Comparison of ENCODE assay signal across 22 mouse cellular contexts in genomic region chr10:20167467-20167866, GRCm38 (mm10). TPM values are rescaled to one million over a fixed set of nuclear protein-coding genes. Genes with fewer than 3 reads are reported as not detected.
DNase-seq lines count a peak whose midpoint lies in the region; ATAC-seq and TF ChIP-seq lines count a peak whose summit lies in the region.
"Had no signal": no experiment of that assay in that cellular context is flagged by ENCODE, and none has a peak within 500 bp of the region (broad histone marks: within the 10 kb centered on the region; RNA-seq: fewer than 3 reads in every experiment).

No protein-coding gene starts in this region.

- H3K9ac ChIP-seq in lung, postnatal 0 days (replicated peaks; ENCODE audit: low read depth), result no peak overlapping the region
- H3K9ac ChIP-seq in liver, embryonic 16.5 days (ENCODE audit: low read depth, low read length), result no peak overlapping the region
- H3K9ac ChIP-seq: embryonic facial prominence, embryonic 12.5 days; heart, embryonic 13.5 days; hindbrain, embryonic 13.5 days; midbrain, embryonic 15.5 days had no signal

- no peak overlapping the region for H3K4me2 ChIP-seq in lung, postnatal 0 days (replicated peaks; ENCODE audit: low read depth, low read length)
- no peak overlapping the region for H3K4me2 ChIP-seq in liver, embryonic 16.5 days (ENCODE audit: low read depth, low read length)
- H3K4me2 ChIP-seq: embryonic facial prominence, embryonic 12.5 days; heart, embryonic 13.5 days; hindbrain, embryonic 13.5 days; midbrain, embryonic 15.5 days had no signal

- TF ChIP-seq POLR2A in lung, adult 2 months (IDR thresholded peaks at IDR 0.05; ENCODE audit: borderline replicate concordance, extremely low read depth, low read depth, low read length), result no peak

- H3K27ac ChIP-seq in lung, postnatal 0 days (ENCODE audit: low read length), result no peak overlapping the region
- H3K27ac ChIP-seq in liver, embryonic 16.5 days (ENCODE audit: low read length), result 0 out of 2 replicates have a peak overlapping the region, but pooled peaks have one; percentile 46
- H3K27ac ChIP-seq: embryonic facial prominence, embryonic 12.5 days; heart, adult 2 months; heart, embryonic 13.5 days; hindbrain, embryonic 13.5 days; midbrain, embryonic 15.5 days had no signal

- no peak for TF ChIP-seq CTCF in lung, postnatal 0 days (IDR thresholded peaks at IDR 0.05)
- no peak for TF ChIP-seq CTCF in lung, adult 2 months (IDR thresholded peaks at IDR 0.05; ENCODE audit: insufficient read depth, low read length)

- TF ChIP-seq EP300 in lung, postnatal 0 days (IDR thresholded peaks at IDR 0.05), result no peak

- no peaks in the 10 kb centered on the region for H3K27me3 ChIP-seq in lung, postnatal 0 days (replicated peaks; ENCODE audit: insufficient read depth, low read length)
- no peaks in the 10 kb centered on the region for H3K27me3 ChIP-seq in liver, embryonic 16.5 days (ENCODE audit: control insufficient read depth, insufficient read depth, low read depth, low read length)
- H3K27me3 ChIP-seq: embryonic facial prominence, embryonic 12.5 days had no signal

- ATAC-seq in lung, postnatal 0 days, result no peak
- ATAC-seq in liver, embryonic 16.5 days (ENCODE audit: low read depth), result peak; percentile 62
- ATAC-seq: CD4-positive, CD25-positive, alpha-beta regulatory T cell, adult 4 months; forebrain, embryonic 14.5 days; midbrain, embryonic 15.5 days had no signal

- peaks cover 2% of the 10 kb centered on the region; the same call in 1 of the 2 replicates for H3K4me1 ChIP-seq in lung, postnatal 0 days (ENCODE audit: insufficient read depth, low read depth, low read length)
- H3K4me1 ChIP-seq in lung, adult 2 months (ENCODE audit: control insufficient read depth, insufficient read depth, low read length), result no peaks in the 10 kb centered on the region
- H3K4me1 ChIP-seq in liver, embryonic 16.5 days (ENCODE audit: control insufficient read depth, low read depth, low read length), result peaks cover 10% of the 10 kb centered on the region

- no peaks in the 10 kb centered on the region for H3K36me3 ChIP-seq in lung, postnatal 0 days (ENCODE audit: insufficient read depth, low read length)
- no peaks in the 10 kb centered on the region for H3K36me3 ChIP-seq in liver, embryonic 16.5 days (ENCODE audit: control insufficient read depth, insufficient read depth)
- H3K36me3 ChIP-seq: embryonic facial prominence, embryonic 12.5 days; heart, embryonic 13.5 days; hindbrain, embryonic 13.5 days; midbrain, embryonic 15.5 days had no signal

- peak; percentile 51 for DNase-seq in lung, postnatal 0 days (ENCODE audit: low spot score)
- no peak for DNase-seq in lung, adult 2 months
- DNase-seq in NIH3T3 (ENCODE audit: low read depth), result peak; percentile 53
- no peak for DNase-seq in left cerebral cortex, adult 8-10 months (ENCODE audit: low spot score in 2 of 2)
- no peak for DNase-seq in thymus, postnatal 14 days
- no peak for DNase-seq in left cerebral cortex, postnatal 36 days (ENCODE audit: low spot score in 2 of 2)
- DNase-seq: adrenal gland, adult 2 months; cerebellum, adult 11 months; cerebellum, postnatal 10 days; gastrocnemius, postnatal 25 days; heart, adult 2 months; kidney, adult 8-10 months; kidney, postnatal 10 days; lung, adult 18-20 months had no signal

- no peaks in the 10 kb centered on the region for H3K9me3 ChIP-seq in lung, postnatal 0 days (ENCODE audit: low read length)
- H3K9me3 ChIP-seq in liver, embryonic 16.5 days (replicated peaks; ENCODE audit: control insufficient read depth, low read length), result no peaks in the 10 kb centered on the region
- H3K9me3 ChIP-seq: embryonic facial prominence, embryonic 12.5 days; heart, embryonic 13.5 days; hindbrain, embryonic 13.5 days; midbrain, embryonic 15.5 days had no signal

- WGBS in lung, postnatal 0 days, result 81% methylated on average over 4 of the region's 4 CpGs
- 83% methylated on average over 4 of the region's 4 CpGs for WGBS in lung, adult 2 months
- WGBS in liver, embryonic 16.5 days (ENCODE audit: insufficient replicate concordance), result 67% methylated on average over 4 of the region's 4 CpGs

- H3K4me3 ChIP-seq in lung, postnatal 0 days (ENCODE audit: low read depth, low read length), result no peak overlapping the region
- no peak overlapping the region for H3K4me3 ChIP-seq in lung, adult 2 months (replicated peaks; ENCODE audit: extremely low read depth, low read depth, low read length)
- no peak overlapping the region for H3K4me3 ChIP-seq in liver, embryonic 16.5 days (ENCODE audit: low read depth, low read length)
- H3K4me3 ChIP-seq: embryonic facial prominence, embryonic 12.5 days; erythroblast, embryonic 14.5 days; heart, adult 2 months; heart, embryonic 13.5 days; hindbrain, embryonic 13.5 days; midbrain, embryonic 15.5 days had no signal

- intact Hi-C loops in left cerebral cortex, postnatal 36 days (cut with DNase I), result no loop called here

RNA-seq across cellular contexts. Expression of gene Map7, which starts 19.2 kb away (rescaled TPM):
- polyA plus RNA-seq in lung, postnatal 0 days (2015; fragmentation: Nextera tagmentation; extraction: Ambion mirVana), result 12.9 and 14.4 TPM in 2 replicates
- 13.4 and 13.6 TPM in 2 replicates for polyA plus RNA-seq in lung, adult 2 months (2012; rRNA removed)
- polyA plus RNA-seq in liver, embryonic 16.5 days (2015; fragmentation: Nextera tagmentation; extraction: Ambion mirVana), result 4.9 and 5.3 TPM in 2 replicates
- 100 to 1,000 TPM; 124 to 135 (median 130) TPM for total RNA-seq in left cerebral cortex, adult 8-10 months (2022)
- 100 to 1,000 TPM in 1 of 2 experiments, 10 to 100 TPM in 1; 93.5 to 134 TPM for total RNA-seq in left cerebral cortex, postnatal 36 days (2021)

Comparison
In these comparisons a context has a peak if more than half of its experiments do, and no peak if none do; other contexts are left out.
1. DNase-seq: peak in lung, postnatal 0 days (single experiment) and NIH3T3 (single experiment); none in lung, adult 2 months (single experiment), left cerebral cortex, adult 8-10 months (0 of 2), thymus, postnatal 14 days (single experiment) and left cerebral cortex, postnatal 36 days (0 of 2).